Mouse (Mus musculus) forelimb bud, embryonic 11.5 days (tissue): ENCODE measurements at regions not wholly inside any gene's neighbourhood (a gene's known extent, or its start where the extent isn't known, plus 50 kb on each side); places are given as distances from the start of the nearest gene placed in this dataset.
A peak's percentile ranks its signal among the peaks of the same experiment; 100 is the strongest.

Source experiments
- DNase-seq: peaks from one replicate; pipeline ENCODE4 v3.0.0-alpha.2; 2012; ENCODE audit warnings: low read depth, low spot score

GRCm38 (mm10) chr12:26068685-26069008 lies 346.4 kb downstream of the Rnf144a start:
- DNase-seq: no peak

GRCm38 (mm10) chr12:26067866-26068684 lies 347.0 kb downstream of the Rnf144a start:
- DNase-seq: peak; percentile 44

GRCm38 (mm10) chr12:26060378-26060777 lies 354.7 kb downstream of the Rnf144a start:
- DNase-seq: no peak

- no peak for DNase-seq
These were observed 356.0 kb downstream of the Rnf144a start for GRCm38 (mm10) chr12:26059090-26059489.

- no peak for DNase-seq
These were observed 357.5 kb downstream of the Rnf144a start for GRCm38 (mm10) chr12:26057491-26058054.

- DNase-seq: no peak
These were observed 368.1 kb downstream of the Rnf144a start for GRCm38 (mm10) chr12:26046991-26047390.

GRCm38 (mm10) chr12:26045321-26045720 lies 369.7 kb downstream of the Rnf144a start:
- DNase-seq: no peak

GRCm38 (mm10) chr12:26012951-26013350 lies 402.1 kb downstream of the Rnf144a start:
- DNase-seq: no peak

GRCm38 (mm10) chr12:25994063-25994462 lies 421.0 kb downstream of the Rnf144a start:
- no peak for DNase-seq

- DNase-seq: no peak
These were observed 423.1 kb downstream of the Rnf144a start for GRCm38 (mm10) chr12:25991801-25992525.

- DNase-seq: no peak
These were observed 432.5 kb downstream of the Rnf144a start for GRCm38 (mm10) chr12:25982545-25982944.

- no peak for DNase-seq
These were observed 436.7 kb downstream of the Rnf144a start for GRCm38 (mm10) chr12:25978335-25978734.

- no peak for DNase-seq
These were observed 456.5 kb downstream of the Rnf144a start for GRCm38 (mm10) chr12:25958584-25958983.

GRCm38 (mm10) chr12:25957547-25957946 lies 457.5 kb downstream of the Rnf144a start:
- no peak for DNase-seq

- no peak for DNase-seq
These were observed 467.9 kb downstream of the Rnf144a start for GRCm38 (mm10) chr12:25947107-25947506.

- no peak for DNase-seq
These were observed 468.9 kb downstream of the Rnf144a start for GRCm38 (mm10) chr12:25946121-25946520.

- DNase-seq: no peak
These were observed 476.2 kb downstream of the Rnf144a start for GRCm38 (mm10) chr12:25938856-25939255.

- no peak for DNase-seq
These were observed 480.1 kb downstream of the Rnf144a start for GRCm38 (mm10) chr12:25934946-25935345.

- no peak for DNase-seq
These were observed 480.5 kb downstream of the Rnf144a start for GRCm38 (mm10) chr12:25934526-25934925.

- no peak for DNase-seq
These were observed 488.7 kb downstream of the Rnf144a start for GRCm38 (mm10) chr12:25926367-25926766.

- DNase-seq: no peak
These were observed 490.5 kb downstream of the Rnf144a start for GRCm38 (mm10) chr12:25924526-25924925.

- no peak for DNase-seq
These were observed 491.3 kb downstream of the Rnf144a start for GRCm38 (mm10) chr12:25923772-25924171.

GRCm38 (mm10) chr12:25905614-25906013 lies 509.4 kb downstream of the Rnf144a start:
- DNase-seq: no peak
